Mouse (Mus musculus) testis, adult 2 months (tissue): Measurements from ENCODE around the gene Itpkb.

Experiments used
- CTCF ChIP-seq: fragments of 200-500 bp; IDR thresholded peaks from 2 replicates; pipeline ENCODE4 v1.5.1; 2012; ENCODE audit warnings: low read depth, mild to moderate bottlenecking, inconsistent platforms, low read length, moderate library complexity; ENCODE audit not compliant: control insufficient read depth, insufficient read depth, insufficient replicate concordance
- POLR2A ChIP-seq: fragments of 200-500 bp; IDR thresholded peaks from 2 replicates; pipeline ENCODE4 v1.6.1; 2012; ENCODE audit warnings: low read depth, mild to moderate bottlenecking, inconsistent platforms, low read length, moderate library complexity; ENCODE audit not compliant: control insufficient read depth

DNA sequence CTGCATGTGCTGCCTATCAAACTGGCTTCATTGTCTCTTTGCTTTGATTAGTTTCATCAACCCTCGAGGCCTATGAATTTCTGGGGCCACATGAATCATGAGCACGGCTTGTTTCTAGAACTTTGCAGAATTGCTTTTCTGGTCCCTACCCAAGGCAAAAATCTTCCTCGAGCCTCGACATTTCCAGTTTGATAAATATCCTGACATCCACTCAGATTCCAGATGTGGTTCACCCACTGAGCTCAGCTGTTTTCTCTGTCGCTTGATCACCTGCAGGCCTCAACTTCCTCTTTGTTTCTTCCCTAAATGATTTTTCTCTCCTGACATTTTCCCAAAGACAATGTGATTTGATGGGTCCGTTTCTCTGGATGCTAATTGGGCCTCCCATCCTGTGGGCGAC is 42.1 kb upstream of the Itpkb start:
- TF ChIP-seq POLR2A (no peak), CTCF (no peak)
